Mouse (Mus musculus) CH12.LX (cell line): Measurements from ENCODE around the gene Chaf1a. TPM values are rescaled to one million over a fixed set of nuclear protein-coding genes. Genes with fewer than 3 reads are reported as not detected.
A peak's percentile ranks its signal among the peaks of the same experiment; 100 is the strongest.

Source experiments
- DNase-seq: peaks from one replicate; pipeline ENCODE4 v3.0.0-alpha.2; 2013; ENCODE audit errors: extremely low read depth
- H3K27ac ChIP-seq: 2 replicates; pipeline ENCODE4 v1.5.1; 2012; ENCODE audit warnings: low read depth, mild to moderate bottlenecking, control low read depth, moderate library complexity; ENCODE audit not compliant: insufficient read depth
- H3K27me3 ChIP-seq: replicated peaks from 2 replicates; pipeline ENCODE3; 2012; ENCODE audit warnings: inconsistent platforms
- H3K36me3 ChIP-seq, 2 experiments: replicated peaks in 1 of 2; 2 replicates each; pipeline versions ENCODE3 to v1.6.1; 2012; ENCODE audit warnings: inconsistent platforms in 1 of 2, low read length in 1 of 2, mild to moderate bottlenecking in 1 of 2, mixed read lengths in 1 of 2, moderate library complexity in 1 of 2; ENCODE audit not compliant: control insufficient read depth in 1 of 2, insufficient read depth in 1 of 2
- H3K4me1 ChIP-seq, 2 experiments: 2 replicates each; pipeline ENCODE4 v1.6.1; 2012; ENCODE audit warnings: inconsistent platforms in 1 of 2, moderate library complexity in 1 of 2; ENCODE audit not compliant: insufficient read depth in 2 of 2, control insufficient read depth in 1 of 2
- H3K4me2 ChIP-seq: 2 replicates; pipeline ENCODE4 v1.6.1; 2012; ENCODE audit warnings: low read depth, mild to moderate bottlenecking, control low read depth; ENCODE audit not compliant: poor library complexity, insufficient read depth, severe bottlenecking
- H3K4me3 ChIP-seq, 3 experiments: fragments of 150-350 bp in 1 of 3; sonication (generic) in 1 of 3; replicated peaks in 1 of 3; 2 replicates each; pipeline versions ENCODE3 to v1.5.1; 2011 to 2012; ENCODE audit warnings: low read depth in 2 of 3, low read length in 2 of 3, mild to moderate bottlenecking in 2 of 3, moderate library complexity in 2 of 3, control low read depth in 1 of 3, improper control_type of control experiment in 1 of 3, inconsistent platforms in 1 of 3, mixed read lengths in 1 of 3; ENCODE audit not compliant: poor library complexity in 1 of 3
- H3K79me2 ChIP-seq: replicated peaks from 2 replicates; pipeline ENCODE4 v1.6.1; 2012; ENCODE audit warnings: mild to moderate bottlenecking, moderate library complexity; ENCODE audit not compliant: control insufficient read depth, poor library complexity, insufficient read depth, severe bottlenecking; ENCODE audit errors: extremely low read depth
- H3K9ac ChIP-seq: 2 replicates; pipeline ENCODE4 v1.6.1; 2012; ENCODE audit warnings: low read depth, mild to moderate bottlenecking, control low read depth, moderate library complexity; ENCODE audit not compliant: insufficient read depth
- H3K9me3 ChIP-seq: replicated peaks from 2 replicates; pipeline ENCODE3; 2012; ENCODE audit warnings: low read length, inconsistent platforms, mixed read lengths
- BHLHE40 ChIP-seq: IDR thresholded peaks from 2 replicates; pipeline ENCODE4 v1.6.1; 2011; ENCODE audit warnings: mild to moderate bottlenecking, low read depth, low read length, improper control_type of control experiment
- CHD1 ChIP-seq: IDR thresholded peaks from 2 replicates; pipeline ENCODE4 v1.6.1; 2012; ENCODE audit warnings: low read depth, low read length, improper control_type of control experiment, inconsistent platforms
- CHD2 ChIP-seq: IDR thresholded peaks from 2 replicates; pipeline ENCODE4 v1.6.1; 2011; ENCODE audit warnings: low read length, improper control_type of control experiment
- ELF1 ChIP-seq: IDR thresholded peaks from 2 replicates; pipeline ENCODE4 v1.6.1; 2014; ENCODE audit warnings: low read depth, mild to moderate bottlenecking, inconsistent platforms, low read length, improper control_type of control experiment
- ETS1 ChIP-seq: conservative IDR thresholded peaks from 2 replicates; pipeline ENCODE4 v1.6.1; 2012; ENCODE audit warnings: low read depth, mild to moderate bottlenecking, inconsistent platforms, low read length, improper control_type of control experiment, moderate library complexity
- MAFK ChIP-seq: IDR thresholded peaks from 2 replicates; pipeline ENCODE4 v1.6.1; 2011; ENCODE audit warnings: low read length, improper control_type of control experiment; ENCODE audit not compliant: insufficient replicate concordance
- MAX ChIP-seq: IDR thresholded peaks from 2 replicates; pipeline ENCODE4 v1.6.1; 2011; ENCODE audit warnings: low read length, improper control_type of control experiment
- MEF2A ChIP-seq: IDR thresholded peaks from 2 replicates; pipeline ENCODE4 v1.6.1; 2014; ENCODE audit warnings: low read depth, mild to moderate bottlenecking, inconsistent platforms, low read length, improper control_type of control experiment, borderline replicate concordance
- NRF1 ChIP-seq: IDR thresholded peaks from 2 replicates; pipeline ENCODE4 v1.6.1; 2014; ENCODE audit warnings: low read depth, mild to moderate bottlenecking, inconsistent platforms, low read length, improper control_type of control experiment, moderate library complexity
- POLR2AphosphoS2 ChIP-seq: IDR thresholded peaks from 2 replicates; pipeline ENCODE4 v1.6.1; 2011; ENCODE audit warnings: low read depth, low read length, improper control_type of control experiment
- RAD21 ChIP-seq: IDR thresholded peaks from 2 replicates; pipeline ENCODE4 v1.6.1; 2011; ENCODE audit warnings: low read depth, mild to moderate bottlenecking, low read length, improper control_type of control experiment, moderate library complexity
- UBTF ChIP-seq: IDR thresholded peaks from 2 replicates; pipeline ENCODE4 v1.6.1; 2012; ENCODE audit warnings: low read depth, mild to moderate bottlenecking, inconsistent platforms, low read length, improper control_type of control experiment, moderate library complexity
- ZC3H11A ChIP-seq: IDR thresholded peaks from 2 replicates; pipeline ENCODE4 v1.6.1; 2012; ENCODE audit warnings: low read depth, mild to moderate bottlenecking, inconsistent platforms, low read length, improper control_type of control experiment
- ZKSCAN1 ChIP-seq: IDR thresholded peaks from 2 replicates; pipeline ENCODE4 v1.6.1; 2012; ENCODE audit warnings: low read depth, inconsistent platforms, low read length, improper control_type of control experiment, borderline replicate concordance
- ZNF384 ChIP-seq: IDR thresholded peaks from 2 replicates; pipeline ENCODE4 v1.6.1; 2012; ENCODE audit warnings: low read depth, low read length, improper control_type of control experiment, inconsistent platforms
- dilution Hi-C: fragments of 300-500 bp; cut with MboI; formaldehyde crosslinking; loops from 2 replicates; pipeline ENCODE4 v1.14.3; 2020; ENCODE audit warnings: low sequenced_read_pairs; ENCODE audit not compliant: extremely low pct_unique_long_range_greater_than_20kb, extremely low pct_ligation_motif_present
- in situ Hi-C: fragments of 300-500 bp; cut with MboI; formaldehyde crosslinking; loops from 3 replicates; pipeline ENCODE4 v1.14.3; 2019; ENCODE audit warnings: low sequenced_read_pairs, low pct_ligation_motif_present, low pct_unique_long_range_greater_than_20kb, mixed read lengths
- polyA plus RNA-seq: library from polyadenylated mRNA; unstranded; fragments of >175 nt; gene quantifications from 2 replicates; pipeline ENCODE4 v1.2.1, GENCODE M21; 2012; ENCODE audit warnings: low read depth; ENCODE audit not compliant: insufficient read length
- total RNA-seq, 2 experiments: library from RNA; depleted of rRNA; stranded (reverse); fragments of 300-350 nt in 1 of 2; fragments of >200 nt in 1 of 2; gene quantifications; 2 replicates each; pipeline ENCODE4 v1.2.3; 2012 to 2014

Chaf1a gene
- total and polyA plus RNA-seq, 3 experiments, result 18.4 to 97.1 (median 39.3) TPM

- H3K4me1 ChIP-seq, result peaks cover 3 to 13% of the 10 kb centered on the region in 2 experiments
- no peak overlapping the region for H3K27ac ChIP-seq
- in situ Hi-C loops (no loop called here), dilution Hi-C loops (no loop called here)
- peaks cover 3% of the 10 kb centered on the region for H3K9me3 ChIP-seq
- H3K4me3 ChIP-seq, result no peak overlapping the region
- H3K27me3 ChIP-seq, result peaks cover 5% of the 10 kb centered on the region
- no peak for TF ChIP-seq MAX
- no peak for TF ChIP-seq ETS1
- TF ChIP-seq RAD21, result no peak
- no peak for TF ChIP-seq UBTF
- TF ChIP-seq ZC3H11A, result no peak
- no peak for TF ChIP-seq CHD1
- no peak for TF ChIP-seq CHD2
- TF ChIP-seq MEF2A, result no peak
- TF ChIP-seq BHLHE40, result no peak
- TF ChIP-seq POLR2AphosphoS2, result no peak
- TF ChIP-seq NRF1, result no peak
- TF ChIP-seq MAFK, result no peak
- TF ChIP-seq ZKSCAN1, result no peak
- H3K79me2 ChIP-seq, result no peaks in the 10 kb centered on the region
- H3K4me2 ChIP-seq, result no peak overlapping the region
- H3K36me3 ChIP-seq, result no peaks in the 10 kb centered on the region
- no peak overlapping the region for H3K9ac ChIP-seq
- DNase-seq, result no peak
These were observed 37.2 kb upstream of the Chaf1a start for GRCm38 (mm10) chr17:56003000-56003399.

- Histone ChIP-seq H3K9me3 (peaks cover 3% of the 10 kb centered on the region), H3K27me3 (peaks cover 4% of the 10 kb centered on the region), H3K4me3 (peak within 1 kb of the TSS in 2 of 3 experiments; percentile 45 to 50), H3K9ac (peak within 1 kb of the TSS; percentile 57), H3K36me3 (peaks cover 0 to 2% of the 10 kb centered on the region in 2 experiments), H3K4me2 (peak within 1 kb of the TSS; percentile 61), H3K4me1 (peaks cover 8 to 23% of the 10 kb centered on the region in 2 experiments)
- dilution Hi-C loops, result no loop called here
- TF ChIP-seq ELF1, result peak; percentile 21; the same call in 1 of the 2 replicates
- TF ChIP-seq ZNF384, result no peak
- TF ChIP-seq, all 38 proteins: peak for 1
- in situ Hi-C loops, result loop anchor here (5.0 kb wide), 1 partner anchor 33 kb away; the partner anchor contains the start of gene Shd
- H3K79me2 ChIP-seq, result peaks cover 5% of the 10 kb centered on the region; the same call in 1 of the 2 replicates
- H3K27ac ChIP-seq, result no peak within 1 kb of the TSS
- peak; percentile 94 for DNase-seq
These were observed 34.7 kb upstream of the Chaf1a start, which contains the start of the genes Stap2 and Mpnd for GRCm38 (mm10) chr17:56005415-56006061. Gene Stap2, minus strand, starts transcription at chr17:56005584. Gene Mpnd, plus strand, starts transcription at chr17:56005711.
